Mouse (Mus musculus) MEL (cell line): ENCODE measurements around the gene Ntrk3. TPM values are rescaled to one million over a fixed set of nuclear protein-coding genes. Genes with fewer than 3 reads are reported as not detected.

Experiments used
- DNase-seq: peaks from one replicate; pipeline ENCODE4 v3.0.0; 2011; ENCODE audit warnings: low read depth, low spot score
- H3K27ac ChIP-seq: 2 replicates; pipeline ENCODE4 v1.5.1; 2012; ENCODE audit warnings: low read depth, mild to moderate bottlenecking, control low read depth, low read length, moderate library complexity; ENCODE audit not compliant: control insufficient read depth
- H3K27me3 ChIP-seq, 2 experiments: fragments of 150-350 bp in 1 of 2; sonication (generic) in 1 of 2; 2 replicates each; pipeline ENCODE4 v1.6.1; 2012; ENCODE audit warnings: low read length in 2 of 2, mild to moderate bottlenecking in 2 of 2, improper control_type of control experiment in 1 of 2, moderate library complexity in 1 of 2; ENCODE audit not compliant: insufficient read depth in 2 of 2, control insufficient read depth in 1 of 2
- H3K36me3 ChIP-seq, 2 experiments: 2 replicates each; pipeline ENCODE4 v1.6.1; 2012 to 2014; ENCODE audit warnings: low read length in 2 of 2, improper control_type of control experiment in 1 of 2, inconsistent platforms in 1 of 2, mild to moderate bottlenecking in 1 of 2; ENCODE audit not compliant: insufficient read depth in 2 of 2, control insufficient read depth in 1 of 2
- H3K4me1 ChIP-seq, 2 experiments: fragments of 150-350 bp in 1 of 2; sonication (generic) in 1 of 2; 2 replicates each; pipeline ENCODE4 v1.6.1; 2012; ENCODE audit warnings: low read length in 2 of 2, improper control_type of control experiment in 1 of 2, mild to moderate bottlenecking in 1 of 2; ENCODE audit not compliant: insufficient read depth in 2 of 2, control insufficient read depth in 1 of 2
- H3K4me3 ChIP-seq, 2 experiments: fragments of 150-350 bp in 1 of 2; sonication (generic) in 1 of 2; 2 replicates each; pipeline ENCODE4 v1.5.1; 2012; ENCODE audit warnings: low read depth in 2 of 2, low read length in 2 of 2, mild to moderate bottlenecking in 2 of 2, moderate library complexity in 2 of 2, control low read depth in 1 of 2, improper control_type of control experiment in 1 of 2; ENCODE audit not compliant: control insufficient read depth in 1 of 2, insufficient read depth in 1 of 2
- H3K79me2 ChIP-seq: 2 replicates; pipeline ENCODE4 v1.6.1; 2012; ENCODE audit warnings: mild to moderate bottlenecking, low read length, moderate library complexity; ENCODE audit not compliant: control insufficient read depth, poor library complexity, insufficient read depth
- H3K9ac ChIP-seq: 2 replicates; pipeline ENCODE4 v1.6.1; 2012; ENCODE audit warnings: low read depth, mild to moderate bottlenecking, control low read depth, low read length, moderate library complexity; ENCODE audit not compliant: control insufficient read depth, poor library complexity, severe bottlenecking
- H3K9me3 ChIP-seq: fragments of 150-350 bp; sonication (generic); replicated peaks from 2 replicates; pipeline ENCODE4 v1.6.1; 2012; ENCODE audit warnings: mild to moderate bottlenecking, low read length, improper control_type of control experiment, moderate library complexity; ENCODE audit not compliant: insufficient read depth
- BHLHE40 ChIP-seq: IDR thresholded peaks from 2 replicates; pipeline ENCODE4 v1.6.1; 2012; ENCODE audit warnings: low read depth, mild to moderate bottlenecking, inconsistent platforms, low read length, improper control_type of control experiment, borderline replicate concordance
- CHD1 ChIP-seq: IDR thresholded peaks from 2 replicates; pipeline ENCODE4 v1.6.1; 2012; ENCODE audit warnings: low read depth, mild to moderate bottlenecking, inconsistent platforms, low read length, improper control_type of control experiment
- CTCF ChIP-seq, 3 experiments: IDR thresholded peaks in 2 of 3; conservative IDR thresholded peaks in 1 of 3; 2 replicates each; pipeline ENCODE4 v1.5.1; 2011 to 2012; ENCODE audit warnings: low read length in 3 of 3, low read depth in 2 of 3, mild to moderate bottlenecking in 2 of 3, improper control_type of control experiment in 1 of 3, inconsistent platforms in 1 of 3, mixed read lengths in 1 of 3, moderate library complexity in 1 of 3; ENCODE audit not compliant: control insufficient read depth in 1 of 3, insufficient read depth in 1 of 3, poor library complexity in 1 of 3, severe bottlenecking in 1 of 3
- E2F4 ChIP-seq: IDR thresholded peaks from 2 replicates; pipeline ENCODE4 v1.6.1; 2011; ENCODE audit warnings: low read depth, low read length, improper control_type of control experiment, borderline replicate concordance
- ELF1 ChIP-seq: IDR thresholded peaks from 2 replicates; pipeline ENCODE4 v1.6.1; 2014; ENCODE audit warnings: low read depth, mild to moderate bottlenecking, inconsistent platforms, low read length, improper control_type of control experiment, moderate library complexity
- HCFC1 ChIP-seq: IDR thresholded peaks from 2 replicates; pipeline ENCODE4 v1.6.1; 2012; ENCODE audit warnings: low read depth, mild to moderate bottlenecking, inconsistent platforms, low read length, improper control_type of control experiment, moderate library complexity
- JUND ChIP-seq: IDR thresholded peaks from 2 replicates; pipeline ENCODE4 v1.6.1; 2011; ENCODE audit warnings: low read depth, mild to moderate bottlenecking, improper control_type of control experiment, low read length
- MAFK ChIP-seq: IDR thresholded peaks from 2 replicates; pipeline ENCODE4 v1.6.1; 2011; ENCODE audit warnings: low read depth, mild to moderate bottlenecking, low read length, improper control_type of control experiment, borderline replicate concordance
- MYC ChIP-seq: IDR thresholded peaks from 2 replicates; pipeline ENCODE4 v1.6.1; 2011; ENCODE audit warnings: low read depth, mild to moderate bottlenecking, low read length, improper control_type of control experiment, moderate library complexity
- NRF1 ChIP-seq: IDR thresholded peaks from 2 replicates; pipeline ENCODE4 v1.6.1; 2014; ENCODE audit warnings: low read depth, mild to moderate bottlenecking, inconsistent platforms, low read length, improper control_type of control experiment, moderate library complexity; ENCODE audit not compliant: poor library complexity, insufficient read depth, severe bottlenecking
- POLR2A ChIP-seq, 2 experiments: IDR thresholded peaks; 2 replicates each; pipeline ENCODE4 v1.6.1; 2011 to 2012; ENCODE audit warnings: low read length in 2 of 2, mild to moderate bottlenecking in 2 of 2, control low read depth in 1 of 2, improper control_type of control experiment in 1 of 2, low read depth in 1 of 2, moderate library complexity in 1 of 2; ENCODE audit not compliant: control insufficient read depth in 1 of 2, insufficient read depth in 1 of 2, poor library complexity in 1 of 2
- RCOR1 ChIP-seq: IDR thresholded peaks from 2 replicates; pipeline ENCODE4 v1.6.1; 2012; ENCODE audit warnings: low read depth, mild to moderate bottlenecking, inconsistent platforms, low read length, improper control_type of control experiment
- SIN3A ChIP-seq: IDR thresholded peaks from 2 replicates; pipeline ENCODE4 v1.6.1; 2012; ENCODE audit warnings: low read length, improper control_type of control experiment, inconsistent platforms
- SMC3 ChIP-seq: IDR thresholded peaks from 2 replicates; pipeline ENCODE4 v1.6.1; 2011; ENCODE audit warnings: low read depth, low read length, improper control_type of control experiment
- TAL1 ChIP-seq: IDR thresholded peaks from 2 replicates; pipeline ENCODE4 v1.6.1; 2012; ENCODE audit warnings: mild to moderate bottlenecking, inconsistent platforms, low read length, moderate library complexity, mixed read lengths
- TCF12 ChIP-seq: IDR thresholded peaks from 2 replicates; pipeline ENCODE4 v1.6.1; 2014; ENCODE audit warnings: low read depth, mild to moderate bottlenecking, inconsistent platforms, low read length, improper control_type of control experiment, moderate library complexity
- UBTF ChIP-seq: IDR thresholded peaks from 2 replicates; pipeline ENCODE4 v1.6.1; 2012; ENCODE audit warnings: low read depth, mild to moderate bottlenecking, inconsistent platforms, low read length, improper control_type of control experiment, moderate library complexity, borderline replicate concordance; ENCODE audit not compliant: insufficient read depth
- USF1 ChIP-seq: IDR thresholded peaks from 2 replicates; pipeline ENCODE4 v1.6.1; 2014; ENCODE audit warnings: low read depth, mild to moderate bottlenecking, inconsistent platforms, low read length, improper control_type of control experiment, moderate library complexity
- USF2 ChIP-seq, 2 experiments: IDR thresholded peaks; 2 replicates each; pipeline ENCODE4 v1.6.1; 2011 to 2012; ENCODE audit warnings: improper control_type of control experiment in 2 of 2, low read length in 2 of 2, borderline replicate concordance in 1 of 2, inconsistent platforms in 1 of 2, low read depth in 1 of 2, mild to moderate bottlenecking in 1 of 2; ENCODE audit not compliant: insufficient read depth in 1 of 2
- ZC3H11A ChIP-seq: IDR thresholded peaks from 2 replicates; pipeline ENCODE4 v1.6.1; 2012; ENCODE audit warnings: low read depth, mild to moderate bottlenecking, inconsistent platforms, low read length, improper control_type of control experiment
- ZMIZ1 ChIP-seq: IDR thresholded peaks from 2 replicates; pipeline ENCODE4 v1.6.1; 2012; ENCODE audit warnings: low read depth, mild to moderate bottlenecking, inconsistent platforms, low read length, improper control_type of control experiment, moderate library complexity
- ZNF384 ChIP-seq: IDR thresholded peaks from 2 replicates; pipeline ENCODE4 v1.6.1; 2012; ENCODE audit warnings: low read depth, mild to moderate bottlenecking, inconsistent platforms, low read length, improper control_type of control experiment
- polyA plus RNA-seq, 2 experiments: library from polyadenylated mRNA; stranded (reverse) in 1 of 2; unstranded in 1 of 2; fragments of >175 nt in 1 of 2; fragments of >200 nt in 1 of 2; gene quantifications; 2 replicates each; pipeline versions ENCODE4 v1.2.1 to v1.2.4; 2012; ENCODE audit warnings: low replicate concordance in 2 of 2, low read depth in 1 of 2; ENCODE audit not compliant: insufficient read length in 2 of 2, insufficient read depth in 1 of 2, missing spikeins in 1 of 2
- total RNA-seq: library from RNA; depleted of rRNA; stranded (reverse); fragments of 300-350 nt; gene quantifications from 2 replicates; pipeline ENCODE4 v1.2.3, GENCODE M21; 2012

Ntrk3 gene
- total and polyA plus RNA-seq, 3 experiments = 0.04 TPM; not detected in 2

DNA sequence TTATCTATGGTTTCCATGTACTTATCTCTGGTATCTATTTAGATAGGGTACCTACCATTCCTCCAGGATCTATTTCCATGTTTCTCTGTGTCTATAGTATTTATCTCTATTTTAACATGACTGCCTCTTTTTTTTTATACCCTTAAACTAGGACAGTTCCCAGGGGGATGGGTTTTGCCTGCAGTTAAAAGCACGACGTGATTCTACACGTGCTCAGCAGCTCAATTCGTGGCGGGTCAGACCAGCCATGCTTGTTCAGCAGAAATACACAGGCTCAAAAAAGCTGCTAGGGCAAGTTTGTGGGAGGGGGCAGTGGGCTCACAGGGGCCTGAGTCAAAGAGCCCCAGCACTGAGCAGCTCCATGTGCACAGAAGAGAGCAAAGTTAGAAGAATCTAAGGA, 349.7 kb downstream of the Ntrk3 start:
- H3K27ac ChIP-seq = no peak overlapping the region
- no peak overlapping the region for H3K4me3 ChIP-seq
- H3K9ac ChIP-seq = no peak overlapping the region
- no peak for DNase-seq
- no peaks in the 10 kb centered on the region for H3K9me3 ChIP-seq
- TF ChIP-seq RCOR1 = no peak
- no peak for TF ChIP-seq ZNF384
- TF ChIP-seq MYC = no peak
- TF ChIP-seq TCF12 = no peak
- TF ChIP-seq SMC3 = no peak
- TF ChIP-seq USF1 = no peak
- no peak for TF ChIP-seq TAL1
- no peak for TF ChIP-seq CHD1
- H3K79me2 ChIP-seq = no peaks in the 10 kb centered on the region
- no peaks in the 10 kb centered on the region for H3K36me3 ChIP-seq
- H3K4me1 ChIP-seq = no peaks in the 10 kb centered on the region
- H3K27me3 ChIP-seq = no peaks in the 10 kb centered on the region

- Histone ChIP-seq H3K27ac (no peak overlapping the region), H3K36me3 (no peaks in the 10 kb centered on the region), H3K9ac (no peak overlapping the region), H3K79me2 (no peaks in the 10 kb centered on the region), H3K27me3 (no peaks in the 10 kb centered on the region), H3K9me3 (no peaks in the 10 kb centered on the region), H3K4me1 (no peaks in the 10 kb centered on the region), H3K4me3 (no peak overlapping the region)
- no peak for TF ChIP-seq POLR2A (IDR thresholded peaks at IDR 0.05; ENCODE audit: control insufficient read depth in 1 of 2, insufficient read depth in 1 of 2, low read depth in 1 of 2, low read length in 2 of 2, poor library complexity in 1 of 2)
- no peak for TF ChIP-seq SMC3
- TF ChIP-seq ZC3H11A = no peak
- no peak for TF ChIP-seq USF2 (IDR thresholded peaks at IDR 0.05; ENCODE audit: borderline replicate concordance in 1 of 2, insufficient read depth in 1 of 2, low read depth in 1 of 2, low read length in 2 of 2)
- no peak for TF ChIP-seq NRF1
- no peak for TF ChIP-seq USF1
- TF ChIP-seq UBTF = no peak
- no peak for TF ChIP-seq TAL1
- TF ChIP-seq ZMIZ1 = no peak
- no peak for TF ChIP-seq RCOR1
- TF ChIP-seq JUND = no peak
- TF ChIP-seq CHD1 = no peak
- TF ChIP-seq ELF1 = no peak
- TF ChIP-seq MAFK = no peak
- TF ChIP-seq HCFC1 = no peak
- no peak for TF ChIP-seq SIN3A
- TF ChIP-seq CTCF (IDR thresholded peaks at IDR 0.05 in 2 of 3, conservative IDR thresholded peaks at IDR 0.05 in 1 of 3; ENCODE audit: control insufficient read depth in 1 of 3, insufficient read depth in 1 of 3, low read depth in 2 of 3, low read length in 3 of 3, poor library complexity in 1 of 3, severe bottlenecking in 1 of 3) = no peak
- TF ChIP-seq E2F4 = no peak
- no peak for TF ChIP-seq BHLHE40
- DNase-seq = no peak
Measured at GRCm38 (mm10) chr7:78385971-78386370, 351.8 kb downstream of the Ntrk3 start.
